Mouse (Mus musculus) kidney, adult 2 months (tissue): ENCODE measurements around the gene Got1.

Experiments used
- CTCF ChIP-seq: fragments of 200-500 bp; conservative IDR thresholded peaks from 2 replicates; pipeline ENCODE4 v1.5.1; 2011; ENCODE audit warnings: low read depth, mild to moderate bottlenecking, control low read depth, low read length, moderate library complexity, mixed read lengths; ENCODE audit not compliant: insufficient read depth, insufficient read length
- POLR2A ChIP-seq: fragments of 200-500 bp; IDR thresholded peaks from one replicate; pipeline ENCODE4 v1.6.1; 2011; ENCODE audit warnings: low read depth, low read length, control low read depth

DNA sequence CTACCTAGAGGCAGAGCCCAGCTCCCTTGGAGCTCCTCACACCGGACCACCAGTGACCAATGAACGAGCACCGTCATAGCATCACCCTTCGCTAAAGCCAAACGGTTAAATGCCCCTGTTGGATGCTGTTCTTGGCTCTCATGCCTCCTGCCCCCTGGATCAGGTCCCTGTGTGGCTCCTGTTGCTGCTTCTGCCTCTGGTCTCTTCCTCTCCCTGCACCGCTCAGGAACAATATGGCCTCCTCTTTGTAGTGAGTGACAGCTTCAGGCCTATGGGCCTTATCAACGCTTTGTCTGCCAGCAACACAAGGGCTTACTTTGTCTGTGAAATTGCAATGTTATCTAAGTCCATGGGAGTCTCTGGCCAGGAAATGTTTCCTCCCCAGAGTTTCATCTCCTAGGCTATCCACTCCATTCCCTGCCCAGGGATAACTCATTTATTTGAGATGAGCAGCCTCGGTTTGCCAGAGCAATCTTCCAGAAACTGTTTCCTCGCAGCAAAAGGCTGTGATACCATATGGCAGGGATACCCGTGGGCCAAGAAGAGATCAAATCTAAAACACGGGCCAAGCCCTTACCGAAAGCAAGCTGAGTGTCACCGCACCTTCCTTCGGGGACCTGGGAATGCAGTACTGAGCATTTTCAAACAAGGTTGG is 58.7 kb downstream of the Got1 start:
- no peak for TF ChIP-seq CTCF
- no peak for TF ChIP-seq POLR2A
